Mouse (Mus musculus): ENCODE data around the gene Zfp937. TPM values are rescaled to one million over a fixed set of nuclear protein-coding genes. Genes with fewer than 3 reads are reported as not detected.
"Not testable (repeated sequence)": the region's sequence is repeated elsewhere in the genome, so short reads cannot be mapped to it uniquely, and the experiment has no call there.

The Zfp937 gene
- total RNA-seq (2021), result 1 to 10 TPM; 2.2 to 2.4 TPM

DNA sequence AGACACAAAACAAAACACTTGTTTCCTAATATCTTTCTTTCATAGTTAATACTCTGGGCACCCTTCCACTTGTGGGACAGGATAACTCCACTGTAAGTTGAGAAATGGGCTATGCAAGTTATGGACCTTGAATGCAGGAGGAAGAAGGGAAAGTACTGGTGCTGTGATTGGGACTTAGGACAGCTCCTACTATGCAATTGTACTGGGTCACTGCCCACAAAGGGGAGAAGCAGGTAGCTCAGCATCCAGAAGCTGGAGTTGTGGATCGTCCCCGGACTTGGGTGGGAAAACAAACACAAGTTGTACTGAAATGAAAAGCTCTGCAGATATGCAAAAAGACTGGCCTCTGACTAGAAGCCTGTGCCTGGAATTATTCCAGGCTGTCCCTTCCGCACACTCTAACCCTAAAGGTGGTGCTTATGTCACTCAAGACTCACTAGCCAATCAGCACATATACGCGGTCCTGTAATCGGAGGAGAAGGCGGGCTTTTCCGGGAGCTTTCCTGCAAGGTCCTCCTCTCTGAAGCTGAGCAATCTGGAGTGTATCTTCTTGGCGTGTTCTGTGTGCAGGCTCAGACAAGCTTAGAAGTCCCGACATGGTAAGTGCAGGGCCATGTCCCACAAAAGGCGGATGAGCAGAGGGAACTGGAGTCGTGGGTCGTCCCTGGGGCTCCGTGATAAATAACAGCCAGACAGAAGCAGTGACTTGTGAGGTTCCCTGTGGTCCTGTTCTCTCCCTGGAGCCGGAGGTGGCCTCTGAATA, at the start of gene Zfp937:
TSS of gene Zfp937 (plus strand) at position 474 of the 763 bp plus-strand sequence.
- intact Hi-C loops (cut with DNase I), result loop anchor here (5.0 kb wide), 1 partner anchor 235 kb away; the partner anchor contains the start of gene Zfp442
- DNase-seq, result peak; percentile 68

DNA sequence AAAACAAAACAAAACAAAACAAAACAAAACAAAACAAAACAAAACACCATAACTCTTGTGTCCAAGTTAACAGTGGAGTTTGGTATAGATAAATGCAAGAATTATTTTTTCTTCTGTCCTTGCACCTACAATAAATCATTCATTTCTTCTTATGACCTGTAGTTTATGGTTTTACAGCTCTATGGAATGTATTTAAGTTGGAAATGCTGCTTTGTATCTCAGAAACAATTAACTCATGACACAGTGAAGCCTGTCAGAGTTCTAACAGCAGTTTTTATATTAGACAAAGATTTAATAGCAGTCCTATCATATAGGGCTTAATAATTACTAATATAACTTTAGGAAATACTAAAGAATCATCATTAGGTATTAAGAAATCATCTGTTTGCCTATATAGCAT, 44.0 kb upstream of the Zfp937 start:
- intact Hi-C loops (cut with DNase I), result no loop called here

DNA sequence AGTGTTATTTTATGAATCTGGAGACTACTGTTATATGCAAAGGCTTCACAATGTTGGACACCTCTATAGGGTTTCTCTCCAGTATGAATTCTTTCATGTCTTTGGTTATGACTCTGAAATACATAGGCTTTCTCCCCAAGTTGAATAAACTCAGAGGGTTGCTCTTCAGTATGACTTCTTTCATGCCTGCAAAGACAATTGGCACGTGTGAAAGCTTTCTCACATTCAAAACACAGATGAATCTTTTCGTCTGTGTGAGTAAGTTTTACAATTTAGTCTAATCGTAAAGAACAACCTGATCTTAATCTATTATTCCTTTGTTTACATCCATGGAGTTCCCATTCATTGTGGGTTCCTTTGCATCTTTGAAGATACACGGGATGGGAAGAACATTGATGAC, 38.3 kb upstream of the Zfp937 start, which contains the start of gene Gm10770:
TSS of gene Gm10770 (minus strand) at position 101 of the 400 bp plus-strand sequence.
- DNase-seq; intact Hi-C loops (cut with DNase I): not testable (repeated sequence)

More for the DNA sequence above, 44.0 kb upstream of the Zfp937 start:
- no peak for DNase-seq

DNA sequence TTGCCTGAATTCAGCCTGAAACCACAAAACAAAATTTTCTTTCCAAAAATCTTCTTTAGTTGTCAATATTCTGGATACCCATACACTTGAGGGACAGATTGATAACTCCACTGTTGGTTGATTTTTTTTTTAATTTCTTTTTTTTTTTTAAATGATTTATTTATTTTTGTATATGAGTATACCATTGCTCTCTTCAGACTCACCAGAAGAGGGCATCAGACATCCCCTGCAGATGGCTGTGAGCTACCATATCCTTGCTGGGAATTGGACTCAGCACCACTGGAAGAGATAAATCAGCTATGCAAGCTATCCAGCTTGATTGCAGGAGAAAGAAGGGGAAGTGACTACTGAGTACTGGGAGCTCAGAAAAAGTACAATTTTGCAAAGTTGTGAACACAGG, 36.8 kb upstream of the Zfp937 start:
- intact Hi-C loops (cut with DNase I); DNase-seq: not testable (repeated sequence)

DNA sequence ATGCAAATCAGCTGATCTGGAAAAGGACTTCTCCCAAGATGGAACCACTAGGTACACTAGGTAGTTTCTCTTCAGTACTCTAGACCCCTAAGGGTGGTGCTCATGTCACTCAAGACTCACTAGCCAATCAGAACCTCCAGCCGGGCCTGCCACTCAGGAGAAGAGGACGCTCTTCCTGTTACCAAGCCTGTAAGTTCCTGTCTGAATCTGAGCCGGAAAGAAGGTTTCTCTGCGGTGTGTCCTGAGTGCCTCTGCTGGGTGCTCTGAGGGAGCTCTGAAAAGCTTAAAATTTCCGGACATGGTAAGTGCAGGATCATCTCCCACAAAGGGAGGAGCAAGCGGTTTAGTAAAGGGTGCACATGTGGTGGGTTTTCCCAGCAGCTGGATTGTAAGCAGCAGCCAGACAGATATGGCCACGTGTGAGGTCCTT, 36.3 kb upstream of the Zfp937 start, which contains the start of gene Gm14139:
TSS of gene Gm14139 (plus strand) at position 186 of the 430 bp plus-strand sequence.
- intact Hi-C loops (cut with DNase I), result not testable (repeated sequence)

DNA sequence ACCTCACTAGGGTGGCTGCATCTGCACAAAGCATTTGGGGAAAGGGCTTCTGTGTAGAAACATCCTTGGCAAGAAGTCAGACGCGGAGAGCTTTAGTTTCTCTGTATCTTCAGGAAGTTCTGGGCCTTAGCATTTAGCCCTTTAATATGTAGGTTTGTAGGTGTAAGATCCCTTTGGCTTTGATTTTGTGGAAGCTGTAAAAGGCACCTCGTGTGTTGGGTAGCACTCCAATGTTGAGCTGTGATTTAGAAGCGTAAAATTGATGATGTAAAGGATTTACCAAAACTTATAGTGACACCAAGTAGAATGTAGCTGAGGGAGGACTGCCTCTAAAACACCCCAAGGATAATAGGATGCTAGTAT, 471 bp downstream of the Zfp937 start:
- DNase-seq, result not testable (repeated sequence)
- intact Hi-C loops (cut with DNase I), result loop anchor here (5.0 kb wide), 1 partner anchor 234 kb away; the partner anchor contains the start of gene Zfp442

More for the DNA sequence above, 36.3 kb upstream of the Zfp937 start, which contains the start of gene Gm14139:
- DNase-seq, result not testable (repeated sequence)

DNA sequence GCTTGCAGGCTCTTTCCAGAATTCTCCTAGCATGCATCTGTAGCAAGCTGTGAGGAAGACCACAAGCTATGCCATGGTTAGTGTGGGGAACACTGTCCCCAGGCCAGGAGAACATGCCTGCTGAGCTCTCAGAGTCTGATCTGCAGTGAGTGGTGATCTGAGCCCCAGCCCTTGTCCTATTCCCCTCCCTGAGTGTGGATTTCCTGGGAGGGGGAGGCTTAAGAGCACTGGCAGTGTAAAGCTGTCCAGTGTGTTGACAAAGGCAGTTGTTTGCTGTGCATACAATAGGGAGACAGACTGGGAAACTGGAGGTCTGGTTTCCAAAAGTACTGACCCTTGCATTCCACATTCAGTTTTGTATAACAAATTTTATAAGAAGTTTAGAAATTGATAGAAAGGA, 5.4 kb downstream of the Zfp937 start:
- intact Hi-C loops (cut with DNase I); DNase-seq: not testable (repeated sequence)

DNA sequence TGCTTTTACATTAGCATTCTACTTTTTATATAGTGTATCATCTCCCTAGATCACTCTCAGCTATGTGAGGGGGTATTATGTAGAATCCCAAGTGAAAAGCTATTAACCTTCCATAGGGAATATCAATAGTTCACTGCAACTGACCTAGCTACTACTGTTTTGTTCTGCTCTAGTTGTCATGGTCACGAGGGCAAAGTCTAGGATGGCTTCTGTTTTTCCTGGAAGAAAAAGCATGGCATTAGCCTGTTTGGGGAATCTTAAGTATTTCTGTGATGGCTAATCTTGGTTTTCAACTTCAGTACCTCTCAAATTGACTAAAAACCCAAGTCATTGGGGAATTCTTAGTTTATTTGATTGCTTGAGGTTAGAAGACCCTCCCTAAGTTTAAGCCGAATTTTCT, 25.3 kb downstream of the Zfp937 start:
- intact Hi-C loops (cut with DNase I), result no loop called here

DNA sequence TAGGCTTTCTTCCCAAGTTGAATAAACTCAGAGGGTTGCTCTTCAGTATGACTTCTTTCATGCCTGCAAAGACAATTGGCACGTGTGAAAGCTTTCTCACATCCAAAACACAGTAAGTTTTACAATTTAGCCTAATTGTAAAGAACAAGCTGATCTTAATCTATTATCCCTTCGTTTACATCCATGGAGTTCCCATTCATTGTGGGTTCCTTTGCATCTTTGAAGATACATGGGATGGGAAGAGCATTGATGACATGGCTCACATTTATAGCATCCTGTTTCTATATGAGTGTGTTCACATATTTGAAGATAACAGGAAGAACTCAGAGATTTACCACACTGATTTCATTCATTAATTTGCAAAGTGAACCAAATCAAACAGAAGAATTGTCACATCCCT, 37.6 kb downstream of the Zfp937 start, which contains the start of gene Gm21994:
TSS of gene Gm21994 (minus strand) at position 101 of the 400 bp plus-strand sequence.
- intact Hi-C loops (cut with DNase I); DNase-seq: not testable (repeated sequence)

More for the DNA sequence above, 25.3 kb downstream of the Zfp937 start:
- DNase-seq, result no peak

DNA sequence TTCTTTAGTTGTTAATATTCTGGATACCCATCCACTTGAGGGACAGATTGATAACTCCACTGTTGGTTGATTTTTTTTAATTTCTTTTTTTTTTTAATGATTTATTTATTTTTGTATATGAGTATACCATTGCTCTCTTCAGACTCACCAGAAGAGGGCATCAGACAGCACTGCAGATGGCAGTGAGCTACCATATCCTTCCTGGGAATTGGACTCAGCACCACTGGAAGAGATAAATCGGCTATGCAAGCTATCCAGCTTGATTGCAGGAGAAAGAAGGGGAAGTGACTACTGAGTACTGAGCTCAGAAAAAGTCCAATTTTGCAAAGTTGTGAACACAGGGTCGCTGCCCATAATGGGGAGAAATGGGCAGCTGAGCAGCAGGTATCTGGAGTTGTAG, 39.0 kb downstream of the Zfp937 start:
- DNase-seq; intact Hi-C loops (cut with DNase I): not testable (repeated sequence)

DNA sequence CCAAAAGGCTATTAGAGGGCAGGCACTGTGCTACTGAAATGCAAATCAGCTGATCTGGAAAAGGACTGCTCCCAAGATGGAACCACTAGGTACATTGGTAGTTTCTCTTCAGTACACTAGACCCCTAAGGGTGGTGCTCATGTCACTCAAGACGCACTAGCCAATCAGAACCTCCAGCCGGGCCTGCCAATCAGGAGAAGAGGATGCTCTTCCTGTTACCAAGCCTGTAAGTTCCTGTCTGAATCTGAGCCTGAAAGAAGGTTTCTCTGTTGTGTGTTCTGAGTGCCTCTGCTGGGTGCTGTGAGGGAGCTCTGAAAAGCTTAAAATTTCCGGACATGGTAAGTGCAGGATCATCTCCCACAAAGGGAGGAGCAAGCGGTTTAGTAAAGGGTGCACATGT, 39.4 kb downstream of the Zfp937 start, which contains the start of gene Gm14124:
TSS of gene Gm14124 (plus strand) at position 227 of the 400 bp plus-strand sequence.
- DNase-seq; intact Hi-C loops (cut with DNase I): not testable (repeated sequence)

Other genes with a start within 250 kb of the Zfp937 start
- 1 to 10 TPM; 6.4 TPM for gene Zfp120, start 81.4 kb upstream of the Zfp937 start, total RNA-seq (2021)
- gene Gm10770, start 38.4 kb upstream of the Zfp937 start, total RNA-seq (2021), result not detected
- not detected for gene Gm14139, start 36.3 kb upstream of the Zfp937 start, total RNA-seq (2021)
- gene Gm21994, start 37.5 kb downstream of the Zfp937 start, total RNA-seq (2021), result 1 to 10 TPM; 2.1 to 2.4 TPM
- not detected for gene Gm14124, start 39.4 kb downstream of the Zfp937 start, total RNA-seq (2021)
- 1 to 10 TPM in 1 of 2 experiments, not detected in 1; 2.2 TPM for gene Gm10130, start 105.6 kb downstream of the Zfp937 start, total RNA-seq (2021)
- 1 to 10 TPM; 1.7 to 2.9 TPM for gene 3300002I08Rik, start 144.7 kb downstream of the Zfp937 start, total RNA-seq (2021)
- 1 to 10 TPM; 5.4 to 6.7 TPM for gene Zfp442, start 233.4 kb downstream of the Zfp937 start, total RNA-seq (2021)